Mouse (Mus musculus) MEL (cell line): Measurements from ENCODE around the gene Tbc1d10c. TPM values are rescaled to one million over a fixed set of nuclear protein-coding genes. Genes with fewer than 3 reads are reported as not detected.

Experiments used
- DNase-seq: peaks from one replicate; pipeline ENCODE4 v3.0.0; 2011; ENCODE audit warnings: low read depth, low spot score
- H3K27ac ChIP-seq: 2 replicates; pipeline ENCODE4 v1.5.1; 2012; ENCODE audit warnings: low read depth, mild to moderate bottlenecking, control low read depth, low read length, moderate library complexity; ENCODE audit not compliant: control insufficient read depth
- H3K27me3 ChIP-seq, 2 experiments: fragments of 150-350 bp in 1 of 2; sonication (generic) in 1 of 2; 2 replicates each; pipeline ENCODE4 v1.6.1; 2012; ENCODE audit warnings: low read length in 2 of 2, mild to moderate bottlenecking in 2 of 2, improper control_type of control experiment in 1 of 2, moderate library complexity in 1 of 2; ENCODE audit not compliant: insufficient read depth in 2 of 2, control insufficient read depth in 1 of 2
- H3K36me3 ChIP-seq, 2 experiments: 2 replicates each; pipeline ENCODE4 v1.6.1; 2012 to 2014; ENCODE audit warnings: low read length in 2 of 2, improper control_type of control experiment in 1 of 2, inconsistent platforms in 1 of 2, mild to moderate bottlenecking in 1 of 2; ENCODE audit not compliant: insufficient read depth in 2 of 2, control insufficient read depth in 1 of 2
- H3K4me1 ChIP-seq, 2 experiments: fragments of 150-350 bp in 1 of 2; sonication (generic) in 1 of 2; 2 replicates each; pipeline ENCODE4 v1.6.1; 2012; ENCODE audit warnings: low read length in 2 of 2, improper control_type of control experiment in 1 of 2, mild to moderate bottlenecking in 1 of 2; ENCODE audit not compliant: insufficient read depth in 2 of 2, control insufficient read depth in 1 of 2
- H3K4me3 ChIP-seq, 2 experiments: fragments of 150-350 bp in 1 of 2; sonication (generic) in 1 of 2; 2 replicates each; pipeline ENCODE4 v1.5.1; 2012; ENCODE audit warnings: low read depth in 2 of 2, low read length in 2 of 2, mild to moderate bottlenecking in 2 of 2, moderate library complexity in 2 of 2, control low read depth in 1 of 2, improper control_type of control experiment in 1 of 2; ENCODE audit not compliant: control insufficient read depth in 1 of 2, insufficient read depth in 1 of 2
- H3K79me2 ChIP-seq: 2 replicates; pipeline ENCODE4 v1.6.1; 2012; ENCODE audit warnings: mild to moderate bottlenecking, low read length, moderate library complexity; ENCODE audit not compliant: control insufficient read depth, poor library complexity, insufficient read depth
- H3K9ac ChIP-seq: 2 replicates; pipeline ENCODE4 v1.6.1; 2012; ENCODE audit warnings: low read depth, mild to moderate bottlenecking, control low read depth, low read length, moderate library complexity; ENCODE audit not compliant: control insufficient read depth, poor library complexity, severe bottlenecking
- H3K9me3 ChIP-seq: fragments of 150-350 bp; sonication (generic); replicated peaks from 2 replicates; pipeline ENCODE4 v1.6.1; 2012; ENCODE audit warnings: mild to moderate bottlenecking, low read length, improper control_type of control experiment, moderate library complexity; ENCODE audit not compliant: insufficient read depth
- BHLHE40 ChIP-seq: IDR thresholded peaks from 2 replicates; pipeline ENCODE4 v1.6.1; 2012; ENCODE audit warnings: low read depth, mild to moderate bottlenecking, inconsistent platforms, low read length, improper control_type of control experiment, borderline replicate concordance
- CHD1 ChIP-seq: IDR thresholded peaks from 2 replicates; pipeline ENCODE4 v1.6.1; 2012; ENCODE audit warnings: low read depth, mild to moderate bottlenecking, inconsistent platforms, low read length, improper control_type of control experiment
- ELF1 ChIP-seq: IDR thresholded peaks from 2 replicates; pipeline ENCODE4 v1.6.1; 2014; ENCODE audit warnings: low read depth, mild to moderate bottlenecking, inconsistent platforms, low read length, improper control_type of control experiment, moderate library complexity
- EP300 ChIP-seq, 2 experiments: IDR thresholded peaks; 2 replicates each; pipeline ENCODE4 v1.6.1; 2011; ENCODE audit warnings: improper control_type of control experiment in 2 of 2, low read length in 2 of 2, low read depth in 1 of 2, mild to moderate bottlenecking in 1 of 2
- GATA1 ChIP-seq: IDR thresholded peaks from 2 replicates; pipeline ENCODE4 v1.6.1; 2011; ENCODE audit warnings: low read depth, low read length, improper control_type of control experiment
- HCFC1 ChIP-seq: IDR thresholded peaks from 2 replicates; pipeline ENCODE4 v1.6.1; 2012; ENCODE audit warnings: low read depth, mild to moderate bottlenecking, inconsistent platforms, low read length, improper control_type of control experiment, moderate library complexity
- JUND ChIP-seq: IDR thresholded peaks from 2 replicates; pipeline ENCODE4 v1.6.1; 2011; ENCODE audit warnings: low read depth, mild to moderate bottlenecking, improper control_type of control experiment, low read length
- KAT2A ChIP-seq: conservative IDR thresholded peaks from 2 replicates; pipeline ENCODE4 v1.6.1; 2012; ENCODE audit warnings: low read depth, low read length, improper control_type of control experiment, inconsistent platforms
- MAFK ChIP-seq: IDR thresholded peaks from 2 replicates; pipeline ENCODE4 v1.6.1; 2011; ENCODE audit warnings: low read depth, mild to moderate bottlenecking, low read length, improper control_type of control experiment, borderline replicate concordance
- MAZ ChIP-seq: IDR thresholded peaks from 2 replicates; pipeline ENCODE4 v1.6.1; 2012; ENCODE audit warnings: low read depth, mild to moderate bottlenecking, inconsistent platforms, low read length, improper control_type of control experiment
- MEF2A ChIP-seq: IDR thresholded peaks from 2 replicates; pipeline ENCODE4 v1.6.1; 2014; ENCODE audit warnings: low read depth, mild to moderate bottlenecking, inconsistent platforms, low read length, improper control_type of control experiment; ENCODE audit not compliant: poor library complexity, insufficient replicate concordance, severe bottlenecking; ENCODE audit errors: extremely low read depth
- MXI1 ChIP-seq: IDR thresholded peaks from 2 replicates; pipeline ENCODE4 v1.6.1; 2011; ENCODE audit warnings: mild to moderate bottlenecking, low read depth, low read length, improper control_type of control experiment
- MYB ChIP-seq: IDR thresholded peaks from 2 replicates; pipeline ENCODE4 v1.6.1; 2011; ENCODE audit warnings: mild to moderate bottlenecking, low read depth, low read length, improper control_type of control experiment
- NELFE ChIP-seq: IDR thresholded peaks from 2 replicates; pipeline ENCODE4 v1.6.1; 2011; ENCODE audit warnings: low read depth, low read length, improper control_type of control experiment
- NRF1 ChIP-seq: IDR thresholded peaks from 2 replicates; pipeline ENCODE4 v1.6.1; 2014; ENCODE audit warnings: low read depth, mild to moderate bottlenecking, inconsistent platforms, low read length, improper control_type of control experiment, moderate library complexity; ENCODE audit not compliant: poor library complexity, insufficient read depth, severe bottlenecking
- POLR2A ChIP-seq, 2 experiments: IDR thresholded peaks; 2 replicates each; pipeline ENCODE4 v1.6.1; 2011 to 2012; ENCODE audit warnings: low read length in 2 of 2, mild to moderate bottlenecking in 2 of 2, control low read depth in 1 of 2, improper control_type of control experiment in 1 of 2, low read depth in 1 of 2, moderate library complexity in 1 of 2; ENCODE audit not compliant: control insufficient read depth in 1 of 2, insufficient read depth in 1 of 2, poor library complexity in 1 of 2
- POLR2AphosphoS2 ChIP-seq: IDR thresholded peaks from 2 replicates; pipeline ENCODE4 v1.6.1; 2011; ENCODE audit warnings: low read length, improper control_type of control experiment
- SIN3A ChIP-seq: IDR thresholded peaks from 2 replicates; pipeline ENCODE4 v1.6.1; 2012; ENCODE audit warnings: low read length, improper control_type of control experiment, inconsistent platforms
- SMC3 ChIP-seq: IDR thresholded peaks from 2 replicates; pipeline ENCODE4 v1.6.1; 2011; ENCODE audit warnings: low read depth, low read length, improper control_type of control experiment
- TAL1 ChIP-seq: IDR thresholded peaks from 2 replicates; pipeline ENCODE4 v1.6.1; 2012; ENCODE audit warnings: mild to moderate bottlenecking, inconsistent platforms, low read length, moderate library complexity, mixed read lengths
- TCF12 ChIP-seq: IDR thresholded peaks from 2 replicates; pipeline ENCODE4 v1.6.1; 2014; ENCODE audit warnings: low read depth, mild to moderate bottlenecking, inconsistent platforms, low read length, improper control_type of control experiment, moderate library complexity
- USF1 ChIP-seq: IDR thresholded peaks from 2 replicates; pipeline ENCODE4 v1.6.1; 2014; ENCODE audit warnings: low read depth, mild to moderate bottlenecking, inconsistent platforms, low read length, improper control_type of control experiment, moderate library complexity
- USF2 ChIP-seq, 2 experiments: IDR thresholded peaks; 2 replicates each; pipeline ENCODE4 v1.6.1; 2011 to 2012; ENCODE audit warnings: improper control_type of control experiment in 2 of 2, low read length in 2 of 2, borderline replicate concordance in 1 of 2, inconsistent platforms in 1 of 2, low read depth in 1 of 2, mild to moderate bottlenecking in 1 of 2; ENCODE audit not compliant: insufficient read depth in 1 of 2
- ZC3H11A ChIP-seq: IDR thresholded peaks from 2 replicates; pipeline ENCODE4 v1.6.1; 2012; ENCODE audit warnings: low read depth, mild to moderate bottlenecking, inconsistent platforms, low read length, improper control_type of control experiment
- ZKSCAN1 ChIP-seq: IDR thresholded peaks from 2 replicates; pipeline ENCODE4 v1.6.1; 2012; ENCODE audit warnings: low read depth, mild to moderate bottlenecking, inconsistent platforms, low read length, improper control_type of control experiment, moderate library complexity
- ZNF384 ChIP-seq: IDR thresholded peaks from 2 replicates; pipeline ENCODE4 v1.6.1; 2012; ENCODE audit warnings: low read depth, mild to moderate bottlenecking, inconsistent platforms, low read length, improper control_type of control experiment
- polyA plus RNA-seq, 2 experiments: library from polyadenylated mRNA; stranded (reverse) in 1 of 2; unstranded in 1 of 2; fragments of >175 nt in 1 of 2; fragments of >200 nt in 1 of 2; gene quantifications; 2 replicates each; pipeline versions ENCODE4 v1.2.1 to v1.2.4; 2012; ENCODE audit warnings: low replicate concordance in 2 of 2, low read depth in 1 of 2; ENCODE audit not compliant: insufficient read length in 2 of 2, insufficient read depth in 1 of 2, missing spikeins in 1 of 2
- total RNA-seq: library from RNA; depleted of rRNA; stranded (reverse); fragments of 300-350 nt; gene quantifications from 2 replicates; pipeline ENCODE4 v1.2.3, GENCODE M21; 2012

Gene Tbc1d10c
- total and polyA plus RNA-seq, 3 experiments = 14.0 to 15.5 TPM; not detected in 1

- H3K4me3 ChIP-seq = no peak overlapping the region
- no peaks in the 10 kb centered on the region for H3K27me3 ChIP-seq
- no peak overlapping the region for H3K27ac ChIP-seq
- H3K9me3 ChIP-seq = no peaks in the 10 kb centered on the region
- peaks cover 0 to 11% of the 10 kb centered on the region in 2 experiments; a peak in 2 of 4 replicates for H3K36me3 ChIP-seq
- H3K9ac ChIP-seq = no peak overlapping the region; the same call in 1 of the 2 replicates
- TF ChIP-seq GATA1 (no peak), BHLHE40 (no peak), ELF1 (no peak), USF2 (IDR thresholded peaks at IDR 0.05; ENCODE audit: borderline replicate concordance in 1 of 2, insufficient read depth in 1 of 2, low read depth in 1 of 2, low read length in 2 of 2) (no peak), CHD1 (no peak), MYB (no peak), SIN3A (no peak), MXI1 (no peak), USF1 (no peak), ZC3H11A (no peak), ZNF384 (no peak), KAT2A (no peak), MAZ (no peak), NELFE (no peak), POLR2A (IDR thresholded peaks at IDR 0.05; ENCODE audit: control insufficient read depth in 1 of 2, insufficient read depth in 1 of 2, low read depth in 1 of 2, low read length in 2 of 2, poor library complexity in 1 of 2) (no peak)
- peaks cover 2% of the 10 kb centered on the region; the same call in 1 of the 2 replicates for H3K79me2 ChIP-seq
- peaks cover 2 to 29% of the 10 kb centered on the region in 2 experiments; a peak in 3 of 4 replicates for H3K4me1 ChIP-seq
- no peak for DNase-seq
These were observed 38.5 kb upstream of the Tbc1d10c start for GRCm38 (mm10) chr19:4229451-4230076.

- TF ChIP-seq NRF1 = no peak
- TF ChIP-seq ZNF384 = no peak
- TF ChIP-seq TCF12 = no peak
- TF ChIP-seq TAL1 = no peak
- no peak for TF ChIP-seq MAFK
- no peak for TF ChIP-seq ZC3H11A
- no peak for TF ChIP-seq ZKSCAN1
- no peak for TF ChIP-seq POLR2AphosphoS2
- no peak for TF ChIP-seq USF1
- TF ChIP-seq HCFC1 = no peak
- TF ChIP-seq MEF2A = no peak
- TF ChIP-seq MXI1 = no peak
- TF ChIP-seq SMC3 = no peak
- TF ChIP-seq NELFE = no peak
- no peak for TF ChIP-seq EP300 (IDR thresholded peaks at IDR 0.05; ENCODE audit: low read depth in 1 of 2, low read length in 2 of 2)
- TF ChIP-seq SIN3A = no peak
- no peak for TF ChIP-seq JUND
- Histone ChIP-seq H3K36me3 (peaks cover 0 to 11% of the 10 kb centered on the region in 2 experiments; a peak in 2 of 4 replicates), H3K27ac (no peak overlapping the region), H3K9me3 (no peaks in the 10 kb centered on the region), H3K9ac (no peak overlapping the region), H3K27me3 (no peaks in the 10 kb centered on the region), H3K4me1 (peaks cover 2 to 29% of the 10 kb centered on the region in 2 experiments; a peak in 3 of 4 replicates), H3K79me2 (peaks cover 2% of the 10 kb centered on the region; the same call in 1 of the 2 replicates), H3K4me3 (no peak overlapping the region)
- no peak for DNase-seq
These were observed 37.8 kb upstream of the Tbc1d10c start for GRCm38 (mm10) chr19:4228891-4229290.
